Mouse (Mus musculus) olfactory bulb, adult 2 months (tissue): ENCODE data around the gene Ostf1.

ENCODE experiments used
- CTCF ChIP-seq: fragments of 200-500 bp; IDR thresholded peaks from 2 replicates; pipeline ENCODE4 v1.5.1; 2012; ENCODE audit warnings: low read depth, mild to moderate bottlenecking, low read length, moderate library complexity; ENCODE audit not compliant: insufficient read depth
- POLR2A ChIP-seq: fragments of 200-500 bp; IDR thresholded peaks from 2 replicates; pipeline ENCODE4 v1.6.1; 2012; ENCODE audit warnings: mild to moderate bottlenecking, low read depth, low read length, moderate library complexity; ENCODE audit not compliant: insufficient read depth

- TF ChIP-seq POLR2A (no peak), CTCF (no peak)
Observed at GRCm38 (mm10) chr19:18597772-18598171, 33.9 kb downstream of the Ostf1 start.
